Mouse (Mus musculus): Measurements from ENCODE around the gene Stox2. TPM values are rescaled to one million over a fixed set of nuclear protein-coding genes. Genes with fewer than 3 reads are reported as not detected.
A peak's percentile ranks its signal among the peaks of the same experiment; 100 is the strongest.

The Stox2 gene
- polyA plus RNA-seq, 1 experiment from 2014 or later, result 7.3 TPM

DNA sequence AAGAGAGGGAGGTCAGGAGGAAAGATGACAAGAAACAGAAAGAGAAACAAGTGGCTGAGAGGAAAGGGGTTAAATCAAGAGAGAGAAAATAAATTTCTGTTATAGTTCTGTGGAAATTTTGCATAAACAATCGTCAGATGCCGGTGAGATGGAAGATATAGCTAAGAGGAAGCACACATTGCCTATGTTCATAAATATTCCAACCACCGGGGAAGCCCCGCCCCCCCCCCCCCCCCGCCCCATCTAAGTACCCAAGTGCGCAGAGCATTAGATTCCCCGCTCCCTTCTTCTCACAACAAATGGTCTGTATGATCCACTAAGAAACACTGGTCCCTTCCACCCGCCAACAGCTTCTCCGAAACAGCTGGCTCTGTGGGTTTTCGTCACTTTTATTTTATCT is 273.3 kb downstream of the Stox2 start:
- no peaks in the 10 kb centered on the region for H3K4me1 ChIP-seq (ENCODE audit: control insufficient read depth, insufficient read depth, low read length)
- H3K4me3 ChIP-seq (ENCODE audit: low read length), result no peak overlapping the region
- WGBS, result 66% methylated on average over 10 of the region's 10 CpGs

DNA sequence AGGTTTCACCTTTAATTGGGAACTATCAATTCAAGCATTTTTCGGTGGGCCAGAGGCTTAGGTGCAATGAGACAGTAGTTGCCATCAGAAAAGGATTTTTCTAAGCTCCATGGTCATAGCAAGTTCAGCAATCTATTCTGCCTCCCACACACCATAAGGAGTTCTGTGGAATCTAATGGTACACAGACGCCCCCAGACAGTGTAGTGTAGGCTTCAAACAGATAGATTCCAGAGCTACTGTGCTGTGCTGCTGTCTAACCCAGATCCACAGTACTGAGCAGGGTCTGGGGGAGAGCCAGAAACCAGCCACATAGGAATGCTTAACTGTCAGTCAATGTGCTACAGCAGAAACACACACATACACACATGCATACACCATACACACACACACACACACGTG is 285.5 kb downstream of the Stox2 start:
- Histone ChIP-seq H3K9ac (ENCODE audit: low read length) (no peak overlapping the region), H3K27ac (ENCODE audit: low read length) (no peak overlapping the region), H3K27me3 (ENCODE audit: control insufficient read depth, insufficient read depth, low read length) (no peaks in the 10 kb centered on the region), H3K4me3 (ENCODE audit: low read length) (no peak overlapping the region), H3K4me2 (ENCODE audit: low read depth, low read length) (no peak overlapping the region), H3K4me1 (ENCODE audit: control insufficient read depth, insufficient read depth, low read length) (no peaks in the 10 kb centered on the region), H3K36me3 (ENCODE audit: control insufficient read depth, insufficient read depth) (no peaks in the 10 kb centered on the region), H3K9me3 (replicated peaks; ENCODE audit: control insufficient read depth, low read length) (no peaks in the 10 kb centered on the region)
- no peak for ATAC-seq (replicated peaks; ENCODE audit: extremely low read depth, insufficient read depth, low FRiP score)
- 77% methylated on average over 3 of the region's 3 CpGs for WGBS

More for the DNA sequence above, 273.3 kb downstream of the Stox2 start:
- 0 out of 2 replicates have a peak, but pooled peaks cover 4% of the 10 kb centered on the region for H3K36me3 ChIP-seq (ENCODE audit: control insufficient read depth, insufficient read depth)
- H3K4me2 ChIP-seq (ENCODE audit: low read depth, low read length), result no peak overlapping the region
- peaks cover 4% of the 10 kb centered on the region; the same call in 1 of the 2 replicates for H3K9me3 ChIP-seq (replicated peaks; ENCODE audit: control insufficient read depth, low read length)
- H3K27ac ChIP-seq (ENCODE audit: low read length), result no peak overlapping the region
- H3K27me3 ChIP-seq (ENCODE audit: control insufficient read depth, insufficient read depth, low read length), result no peaks in the 10 kb centered on the region
- ATAC-seq (replicated peaks; ENCODE audit: extremely low read depth, insufficient read depth, low FRiP score), result no peak
- H3K9ac ChIP-seq (ENCODE audit: low read length), result no peak overlapping the region

GRCm38 (mm10) chr8:47154521-47154920 is 291.6 kb downstream of the Stox2 start:
- Histone ChIP-seq H3K4me3 (ENCODE audit: low read length) (no peak overlapping the region), H3K4me2 (ENCODE audit: low read depth, low read length) (no peak overlapping the region), H3K4me1 (ENCODE audit: control insufficient read depth, insufficient read depth, low read length) (no peaks in the 10 kb centered on the region), H3K9me3 (replicated peaks; ENCODE audit: control insufficient read depth, low read length) (peaks cover 10% of the 10 kb centered on the region), H3K9ac (ENCODE audit: low read length) (no peak overlapping the region), H3K27me3 (ENCODE audit: control insufficient read depth, insufficient read depth, low read length) (no peaks in the 10 kb centered on the region), H3K36me3 (ENCODE audit: control insufficient read depth, insufficient read depth) (peaks cover 6% of the 10 kb centered on the region; the same call in 1 of the 2 replicates), H3K27ac (ENCODE audit: low read length) (no peak overlapping the region)
- WGBS, result 97% methylated on average over 2 of the region's 2 CpGs
- no peak for ATAC-seq (replicated peaks; ENCODE audit: extremely low read depth, insufficient read depth, low FRiP score)

DNA sequence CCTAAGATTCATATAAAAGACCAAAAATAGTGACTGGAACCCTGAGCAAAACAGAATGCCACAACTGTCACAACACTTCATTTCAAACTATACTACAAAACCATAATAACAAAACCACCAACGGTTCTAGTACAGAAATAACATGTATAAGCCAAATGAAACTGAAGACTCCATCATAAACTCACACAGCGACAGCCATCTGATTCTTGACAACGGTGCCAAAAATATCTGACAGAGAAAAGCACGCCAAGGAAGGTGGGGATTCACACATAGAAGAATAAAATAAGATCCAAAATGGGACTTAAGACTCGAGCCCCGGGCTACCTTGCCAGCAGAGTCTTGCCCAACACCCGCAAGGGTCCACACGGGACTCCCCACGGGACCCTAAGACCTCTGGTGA is 300.9 kb downstream of the Stox2 start:
- peaks cover 2% of the 10 kb centered on the region; the same call in 1 of the 2 replicates for H3K9me3 ChIP-seq (replicated peaks; ENCODE audit: control insufficient read depth, low read length)
- no peaks in the 10 kb centered on the region for H3K36me3 ChIP-seq (ENCODE audit: control insufficient read depth, insufficient read depth)
- no peak overlapping the region for H3K4me3 ChIP-seq (ENCODE audit: low read length)
- H3K27me3 ChIP-seq (ENCODE audit: control insufficient read depth, insufficient read depth, low read length), result no peaks in the 10 kb centered on the region
- H3K4me1 ChIP-seq (ENCODE audit: control insufficient read depth, insufficient read depth, low read length), result no peaks in the 10 kb centered on the region
- H3K27ac ChIP-seq (ENCODE audit: low read length), result no peak overlapping the region
- 93% methylated on average over 9 of the region's 9 CpGs for WGBS
- H3K4me2 ChIP-seq (ENCODE audit: low read depth, low read length), result no peak overlapping the region
- ATAC-seq (replicated peaks; ENCODE audit: extremely low read depth, insufficient read depth, low FRiP score), result no peak
- no peak overlapping the region for H3K9ac ChIP-seq (ENCODE audit: low read length)

DNA sequence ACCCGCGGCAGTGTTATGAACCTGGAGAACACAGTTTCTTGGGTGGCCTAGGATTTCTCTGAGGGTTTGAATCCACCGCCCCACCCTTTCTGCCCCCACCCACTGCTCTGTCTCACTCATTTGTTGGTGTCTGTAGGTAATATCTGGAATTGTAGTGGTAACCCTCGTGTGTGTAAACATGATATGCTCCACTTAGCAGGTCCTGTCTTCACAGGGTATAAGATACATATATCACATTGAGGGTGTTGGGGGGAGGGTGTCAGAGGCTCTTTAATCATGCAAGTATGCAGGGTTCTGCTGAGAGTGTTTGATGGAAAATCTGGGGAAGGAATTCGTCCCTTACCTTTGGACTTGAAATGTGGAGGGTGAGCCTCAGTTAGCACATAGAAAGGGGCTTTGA is 310.1 kb downstream of the Stox2 start:
- Histone ChIP-seq H3K4me3 (ENCODE audit: low read length) (peak overlapping the region; percentile 43), H3K9ac (ENCODE audit: low read length) (no peak overlapping the region; the same call in 1 of the 2 replicates)

GRCm38 (mm10) chr8:47135586-47135985 is 310.6 kb downstream of the Stox2 start:
- H3K36me3 ChIP-seq (ENCODE audit: control insufficient read depth, insufficient read depth), result no peaks in the 10 kb centered on the region
- peak overlapping the region; percentile 43 for H3K4me3 ChIP-seq (ENCODE audit: low read length)
- H3K27me3 ChIP-seq (ENCODE audit: control insufficient read depth, insufficient read depth, low read length), result no peaks in the 10 kb centered on the region
- H3K4me1 ChIP-seq (ENCODE audit: control insufficient read depth, insufficient read depth, low read length), result peaks cover 10% of the 10 kb centered on the region
- no peak for ATAC-seq (replicated peaks; ENCODE audit: extremely low read depth, insufficient read depth, low FRiP score)
- peak overlapping the region; percentile 67 for H3K4me2 ChIP-seq (ENCODE audit: low read depth, low read length)
- peak overlapping the region; percentile 34 for H3K9ac ChIP-seq (ENCODE audit: low read length)
- H3K9me3 ChIP-seq (replicated peaks; ENCODE audit: control insufficient read depth, low read length), result no peaks in the 10 kb centered on the region
- WGBS, result 16% methylated on average over 9 of the region's 9 CpGs
- no peak overlapping the region for H3K27ac ChIP-seq (ENCODE audit: low read length)

More for the DNA sequence above, 310.1 kb downstream of the Stox2 start:
- Histone ChIP-seq H3K9me3 (replicated peaks; ENCODE audit: control insufficient read depth, low read length) (no peaks in the 10 kb centered on the region), H3K27ac (ENCODE audit: low read length) (no peak overlapping the region), H3K4me2 (ENCODE audit: low read depth, low read length) (peak overlapping the region; percentile 67), H3K27me3 (ENCODE audit: control insufficient read depth, insufficient read depth, low read length) (no peaks in the 10 kb centered on the region), H3K36me3 (ENCODE audit: control insufficient read depth, insufficient read depth) (no peaks in the 10 kb centered on the region), H3K4me1 (ENCODE audit: control insufficient read depth, insufficient read depth, low read length) (peaks cover 10% of the 10 kb centered on the region)
- WGBS, result 34% methylated on average over 5 of the region's 5 CpGs
- no peak for ATAC-seq (replicated peaks; ENCODE audit: extremely low read depth, insufficient read depth, low FRiP score)

GRCm38 (mm10) chr8:47134736-47135135 is 311.4 kb downstream of the Stox2 start:
- no peak for ATAC-seq (replicated peaks; ENCODE audit: extremely low read depth, insufficient read depth, low FRiP score)
- no peak overlapping the region for H3K9ac ChIP-seq (ENCODE audit: low read length)
- 44% methylated on average over 11 of the region's 11 CpGs for WGBS

DNA sequence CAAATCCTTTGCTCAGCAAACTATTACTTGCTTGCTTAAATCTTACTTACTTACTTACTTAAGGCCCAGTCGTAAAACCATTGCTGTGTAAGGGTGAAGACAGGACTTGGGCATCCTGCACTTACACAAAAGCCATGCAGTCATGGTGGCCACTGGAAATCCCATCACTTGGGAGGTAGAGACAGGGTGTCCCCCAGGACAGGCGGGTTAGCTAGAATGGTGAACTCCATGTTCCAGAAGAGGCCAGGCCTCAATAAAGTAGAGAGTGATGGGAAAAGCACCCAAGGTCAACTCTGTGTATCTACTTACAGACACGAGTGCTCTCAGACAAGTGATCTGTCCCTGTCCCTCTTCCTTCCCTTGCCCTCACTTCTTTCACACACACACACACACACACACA is 312.8 kb downstream of the Stox2 start:
- Histone ChIP-seq H3K9ac (ENCODE audit: low read length) (no peak overlapping the region), H3K4me1 (ENCODE audit: control insufficient read depth, insufficient read depth, low read length) (peaks cover 10% of the 10 kb centered on the region), H3K4me3 (ENCODE audit: low read length) (no peak overlapping the region), H3K9me3 (replicated peaks; ENCODE audit: control insufficient read depth, low read length) (no peaks in the 10 kb centered on the region), H3K27ac (ENCODE audit: low read length) (no peak overlapping the region), H3K27me3 (ENCODE audit: control insufficient read depth, insufficient read depth, low read length) (no peaks in the 10 kb centered on the region), H3K4me2 (ENCODE audit: low read depth, low read length) (no peak overlapping the region), H3K36me3 (ENCODE audit: control insufficient read depth, insufficient read depth) (no peaks in the 10 kb centered on the region)
- 83% methylated on average over 3 of the region's 3 CpGs for WGBS
- no peak for ATAC-seq (replicated peaks; ENCODE audit: extremely low read depth, insufficient read depth, low FRiP score)

More at GRCm38 (mm10) chr8:47134736-47135135, 311.4 kb downstream of the Stox2 start:
- Histone ChIP-seq H3K4me2 (ENCODE audit: low read depth, low read length) (peak overlapping the region; percentile 67), H3K4me3 (ENCODE audit: low read length) (no peak overlapping the region), H3K36me3 (ENCODE audit: control insufficient read depth, insufficient read depth) (no peaks in the 10 kb centered on the region), H3K27me3 (ENCODE audit: control insufficient read depth, insufficient read depth, low read length) (no peaks in the 10 kb centered on the region), H3K9me3 (replicated peaks; ENCODE audit: control insufficient read depth, low read length) (no peaks in the 10 kb centered on the region), H3K4me1 (ENCODE audit: control insufficient read depth, insufficient read depth, low read length) (peaks cover 10% of the 10 kb centered on the region), H3K27ac (ENCODE audit: low read length) (no peak overlapping the region)
